Mouse (Mus musculus) testis, adult 2 months (tissue): ENCODE results near the gene Vamp8.

Experiments used
- CTCF ChIP-seq: fragments of 200-500 bp; IDR thresholded peaks from 2 replicates; pipeline ENCODE4 v1.5.1; 2012; ENCODE audit warnings: low read depth, mild to moderate bottlenecking, inconsistent platforms, low read length, moderate library complexity; ENCODE audit not compliant: control insufficient read depth, insufficient read depth, insufficient replicate concordance
- POLR2A ChIP-seq: fragments of 200-500 bp; IDR thresholded peaks from 2 replicates; pipeline ENCODE4 v1.6.1; 2012; ENCODE audit warnings: low read depth, mild to moderate bottlenecking, inconsistent platforms, low read length, moderate library complexity; ENCODE audit not compliant: control insufficient read depth

DNA sequence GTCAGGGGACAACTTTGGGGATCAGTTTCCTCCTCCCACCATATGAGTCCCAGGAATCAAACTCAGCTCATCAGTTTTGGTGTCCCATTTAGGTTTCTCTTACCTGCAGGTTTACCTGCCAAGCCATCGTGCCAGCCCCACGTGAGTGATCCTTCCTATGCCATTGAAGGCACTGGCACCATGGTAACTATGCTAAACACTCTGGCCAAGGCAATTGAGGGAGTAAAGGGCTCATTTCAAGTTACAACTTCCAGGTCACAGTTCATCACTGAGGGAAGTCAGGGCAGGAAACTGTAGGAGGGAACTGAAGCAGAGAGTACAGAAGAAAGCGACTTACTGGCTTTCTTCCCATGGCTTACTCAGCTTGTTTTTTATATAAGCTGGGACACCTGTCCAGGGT is 24.2 kb downstream of the Vamp8 start:
- TF ChIP-seq CTCF: no peak
- TF ChIP-seq POLR2A: no peak
